Mouse (Mus musculus): Measurements from ENCODE around the gene Ap3m1.

Gene Ap3m1

GRCm38 (mm10) chr14:21065490-21066162 lies 13.3 kb upstream of the Ap3m1 start:
- no peak for DNase-seq

- no peak for DNase-seq
Observed at GRCm38 (mm10) chr14:21064321-21064720, 12.0 kb upstream of the Ap3m1 start.

- no peak for DNase-seq
Observed at GRCm38 (mm10) chr14:21062766-21063513, 10.6 kb upstream of the Ap3m1 start.

- no peak for DNase-seq
Observed at GRCm38 (mm10) chr14:21058972-21059371, 6.7 kb upstream of the Ap3m1 start.

- peak; percentile 44 for DNase-seq
Observed at GRCm38 (mm10) chr14:21053586-21053985, 1.3 kb upstream of the Ap3m1 start.

GRCm38 (mm10) chr14:21053151-21053550 lies 843 bp upstream of the Ap3m1 start:
- no peak for DNase-seq

- DNase-seq, result peak; percentile 91
Observed at GRCm38 (mm10) chr14:21052781-21053130, 448 bp upstream of the Ap3m1 start.

- DNase-seq, result no peak
Observed at GRCm38 (mm10) chr14:21051380-21052111, 762 bp downstream of the Ap3m1 start.

GRCm38 (mm10) chr14:21050734-21051133 lies 1.6 kb downstream of the Ap3m1 start:
- no peak for DNase-seq

GRCm38 (mm10) chr14:21048879-21049278 lies 3.4 kb downstream of the Ap3m1 start:
- DNase-seq, result peak; percentile 58

- DNase-seq, result no peak
Observed at GRCm38 (mm10) chr14:21047840-21048239, 4.5 kb downstream of the Ap3m1 start.

GRCm38 (mm10) chr14:21039623-21040022 lies 12.7 kb downstream of the Ap3m1 start:
- DNase-seq, result no peak

- DNase-seq, result no peak
Observed at GRCm38 (mm10) chr14:21039077-21039476, 13.2 kb downstream of the Ap3m1 start.

- DNase-seq, result no peak
Observed at GRCm38 (mm10) chr14:21034791-21035190, 17.5 kb downstream of the Ap3m1 start.

- no peak for DNase-seq
Observed at GRCm38 (mm10) chr14:21034271-21034670, 18.0 kb downstream of the Ap3m1 start.

- peak; percentile 80 for DNase-seq
Observed at GRCm38 (mm10) chr14:21031783-21032511, 20.4 kb downstream of the Ap3m1 start.

- no peak for DNase-seq
Observed at GRCm38 (mm10) chr14:21029025-21029659, 23.2 kb downstream of the Ap3m1 start.

GRCm38 (mm10) chr14:21027542-21027941 lies 24.8 kb downstream of the Ap3m1 start:
- no peak for DNase-seq

- DNase-seq, result no peak
Observed at GRCm38 (mm10) chr14:21020435-21020834, 31.9 kb downstream of the Ap3m1 start.

- peak; percentile 33 for DNase-seq
Observed at GRCm38 (mm10) chr14:21018977-21019376, 33.3 kb downstream of the Ap3m1 start.

- no peak for DNase-seq
Observed at GRCm38 (mm10) chr14:21017871-21018270, 34.4 kb downstream of the Ap3m1 start.

- no peak for DNase-seq
Observed at GRCm38 (mm10) chr14:21013800-21014334, 38.4 kb downstream of the Ap3m1 start.

Measured in kidney, postnatal 14 days (tissue).